Mouse (Mus musculus): ENCODE data around the gene Ntng2. TPM values are rescaled to one million over a fixed set of nuclear protein-coding genes. Genes with fewer than 3 reads are reported as not detected.
A peak's percentile ranks its signal among the peaks of the same experiment; 100 is the strongest.

Ntng2 gene
- total RNA-seq, 4 experiments from 2014 or later = 94.3 to 106 (median 105) TPM

DNA sequence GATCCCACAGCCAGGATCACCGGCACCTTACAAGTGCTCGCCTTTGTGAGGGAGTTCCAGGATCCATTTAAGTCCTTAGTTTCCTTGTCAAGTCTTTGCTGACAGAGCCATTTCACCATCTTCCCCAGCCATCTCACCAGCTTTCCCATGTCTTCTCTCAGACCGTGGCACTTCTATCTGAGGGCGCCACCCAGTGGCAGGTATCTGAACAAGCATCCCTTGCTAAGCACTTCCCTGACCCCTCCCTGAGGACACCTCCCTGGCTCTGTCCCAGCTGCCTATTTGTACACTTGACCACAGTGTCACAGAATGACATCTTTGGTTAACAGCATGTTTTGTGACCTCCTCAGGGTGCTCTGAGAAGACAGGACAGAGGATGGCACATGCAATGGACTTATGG is 15.2 kb downstream of the Ntng2 start:
- DNase-seq (ENCODE audit: low spot score in 2 of 2) = peak in 1 of 2 experiments; percentile 72

DNA sequence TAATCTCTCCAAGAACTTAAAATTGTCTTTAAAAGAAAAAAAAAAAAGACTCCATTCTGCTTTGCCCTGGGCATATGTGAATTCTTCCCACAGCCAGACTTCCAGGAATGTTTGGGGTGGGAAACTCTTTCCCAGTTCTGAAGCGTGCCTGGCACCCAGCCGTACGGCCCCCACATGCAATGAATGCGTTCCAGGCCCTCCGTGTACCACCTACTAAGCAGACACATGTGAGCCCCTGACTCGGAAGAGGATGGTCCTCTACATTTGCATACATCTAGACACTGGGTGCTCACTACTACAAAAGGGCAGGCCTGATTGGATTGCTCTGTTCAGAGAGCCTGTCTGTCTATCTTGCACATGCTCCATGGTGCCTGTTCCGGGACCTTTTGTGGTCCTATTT is 17.0 kb downstream of the Ntng2 start:
- peak in 1 of 2 experiments; percentile 57 for DNase-seq (ENCODE audit: low spot score in 2 of 2)

DNA sequence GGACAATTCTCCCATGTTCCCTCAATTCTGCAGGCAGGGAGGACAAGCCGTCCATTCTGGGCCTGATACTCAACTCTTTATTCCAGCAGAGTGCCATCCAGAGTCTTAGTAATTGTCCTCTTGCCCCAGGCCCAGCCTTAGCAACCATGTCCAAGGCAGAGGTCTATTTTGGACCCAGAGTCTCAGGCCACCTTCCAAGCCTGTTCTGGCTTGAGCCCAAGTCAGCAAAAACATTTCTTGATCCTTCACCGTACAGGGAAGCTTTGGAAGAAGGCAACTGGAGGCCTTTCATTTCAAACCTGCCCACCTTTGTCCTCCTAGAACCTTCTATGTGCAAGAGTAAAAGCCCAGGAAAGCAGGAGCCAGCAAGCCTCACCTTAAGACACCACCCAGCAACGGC is 17.8 kb downstream of the Ntng2 start:
- no peak for DNase-seq (ENCODE audit: low spot score in 2 of 2)

DNA sequence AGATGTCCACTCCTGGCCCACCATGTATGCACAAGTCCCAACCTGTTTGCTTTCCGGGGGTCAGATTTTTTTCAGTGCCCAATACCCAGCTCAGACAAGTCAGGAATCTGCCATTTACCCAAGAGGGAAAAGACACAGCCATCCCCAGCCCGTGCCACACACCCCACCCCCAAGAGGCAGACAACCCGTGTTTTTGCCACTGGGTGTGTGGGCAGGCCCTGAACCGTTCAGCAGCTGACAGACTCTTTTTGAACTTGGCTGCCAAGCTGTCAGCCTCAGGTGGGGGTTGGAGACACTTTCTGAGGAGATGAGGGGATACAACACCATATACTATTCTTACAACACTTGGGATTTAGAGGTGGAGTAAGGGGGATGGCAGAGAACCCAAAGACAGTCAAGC is 18.8 kb downstream of the Ntng2 start:
- DNase-seq (ENCODE audit: low spot score in 2 of 2) = no peak

DNA sequence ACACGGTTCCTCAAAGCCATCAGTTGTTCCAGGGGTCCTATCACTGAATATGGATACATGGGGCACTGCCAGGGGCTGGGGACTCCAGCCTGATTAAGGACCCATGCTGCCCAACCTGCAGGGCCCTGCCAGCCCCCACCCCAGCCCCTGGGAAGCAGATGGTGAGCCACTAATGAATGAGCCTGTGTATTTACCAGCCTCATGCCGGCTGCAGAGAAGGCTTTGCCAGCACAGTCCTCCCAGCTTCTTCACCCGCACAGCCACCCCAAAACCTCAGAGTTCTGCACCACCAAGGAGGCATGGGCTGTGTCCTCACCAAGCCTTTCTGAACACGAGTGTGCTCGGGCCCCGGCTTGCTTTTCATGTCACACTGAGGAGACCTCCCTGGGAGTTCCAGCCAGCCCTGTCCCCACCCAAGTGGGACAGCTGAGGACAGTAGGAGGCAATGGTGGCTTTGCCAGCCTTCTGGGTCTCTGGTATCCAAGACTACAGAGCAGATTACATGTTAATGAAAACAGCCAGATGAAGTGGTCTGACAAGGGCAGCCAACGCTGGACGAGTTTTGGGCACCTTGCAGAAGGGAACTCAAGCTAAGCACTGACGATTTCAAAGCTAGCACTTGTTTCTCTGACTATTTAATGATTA is 22.5 kb downstream of the Ntng2 start:
- no peak for DNase-seq (ENCODE audit: low spot score in 2 of 2)

DNA sequence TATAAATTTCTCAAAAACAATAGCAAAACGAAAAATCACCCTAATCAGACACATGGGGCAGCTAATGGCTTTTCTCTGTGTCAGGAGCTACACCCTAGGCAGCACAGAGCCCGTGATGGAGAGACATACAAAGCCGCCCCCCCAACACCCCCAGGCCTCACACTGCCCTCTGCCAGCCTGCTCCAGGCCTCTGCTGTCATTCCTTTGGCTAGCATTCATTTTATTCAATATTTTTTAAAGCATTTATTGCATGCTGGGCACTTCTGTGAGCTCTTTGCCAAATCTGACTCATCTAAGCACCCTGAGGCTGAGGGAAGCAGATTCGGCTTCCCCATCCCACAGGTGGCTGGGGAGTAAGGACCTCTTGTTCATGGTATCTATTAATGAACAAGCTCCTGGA is 26.1 kb downstream of the Ntng2 start:
- no peak for DNase-seq (ENCODE audit: low spot score in 2 of 2)

DNA sequence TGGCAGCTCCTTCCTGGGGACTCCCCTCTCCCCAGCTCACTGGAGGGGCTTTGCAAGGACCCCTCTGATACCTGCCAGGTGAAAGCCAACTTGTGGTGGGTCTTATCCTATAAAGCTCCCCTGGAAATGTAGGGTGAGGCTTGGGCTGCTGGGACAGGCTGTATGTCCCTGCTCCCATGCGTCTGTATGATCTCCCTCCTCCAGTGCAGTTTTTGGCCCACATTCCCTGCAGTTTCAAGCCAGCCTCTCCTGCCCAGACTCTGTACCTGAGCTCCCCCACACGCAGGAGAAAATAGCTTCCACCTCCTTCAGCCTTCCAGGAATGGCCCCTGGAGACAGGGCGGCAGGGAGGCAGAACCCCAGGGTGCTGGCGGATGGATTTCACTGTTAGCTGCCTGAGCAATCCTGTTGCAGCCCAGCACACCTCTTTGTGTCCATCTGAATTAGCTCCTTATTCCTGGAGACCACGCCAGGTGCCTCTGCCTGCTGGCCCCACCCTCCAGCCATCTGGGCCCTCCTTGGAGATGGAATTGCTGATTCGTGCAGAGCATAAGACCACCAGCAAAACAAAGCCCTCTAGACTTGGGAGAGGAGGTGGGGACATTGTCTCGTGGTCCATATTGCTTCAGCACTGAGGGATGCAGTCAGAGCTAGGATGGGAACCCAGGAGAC is 29.1 kb downstream of the Ntng2 start:
- no peak for DNase-seq (ENCODE audit: low spot score in 2 of 2)

DNA sequence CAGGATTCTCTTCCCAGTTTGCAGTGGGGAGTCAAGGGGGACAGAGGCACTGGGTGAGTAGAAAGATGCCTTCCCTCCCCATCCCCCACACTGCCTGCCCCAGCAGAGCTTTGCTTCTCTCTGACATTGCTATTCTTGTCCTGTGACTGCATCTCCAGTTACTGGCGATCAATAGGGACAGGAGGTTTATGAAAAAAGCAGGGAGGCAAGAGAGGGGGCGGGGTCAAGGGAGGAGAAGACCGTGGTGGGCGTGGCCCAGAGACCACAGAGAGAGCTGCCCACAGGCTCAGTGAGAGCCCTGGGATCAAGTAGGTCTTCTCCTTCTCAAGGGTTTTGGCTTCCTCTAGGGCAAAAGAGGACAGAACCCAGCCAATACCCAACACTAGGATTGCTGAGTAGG is 30.5 kb downstream of the Ntng2 start:
- DNase-seq (ENCODE audit: low spot score in 2 of 2) = no peak

DNA sequence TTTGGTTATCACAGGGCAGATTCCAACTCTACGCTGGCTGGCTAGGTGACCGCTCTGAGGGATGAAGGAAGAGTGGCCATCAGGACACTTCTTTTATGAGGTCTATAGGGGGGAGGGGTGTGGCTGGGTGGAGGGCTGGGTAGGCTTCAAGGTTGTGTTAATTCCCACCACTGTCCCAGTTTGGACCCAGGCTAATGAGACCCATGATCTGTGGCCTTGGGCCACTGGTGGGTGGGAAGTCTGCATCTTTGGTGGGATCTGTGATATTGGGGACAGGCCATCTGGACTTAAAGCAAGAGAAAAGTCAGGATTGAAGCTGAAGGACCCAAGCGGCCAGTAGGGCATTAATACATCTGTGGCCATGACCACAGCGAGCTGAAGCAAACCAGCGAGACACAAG is 34.0 kb downstream of the Ntng2 start:
- DNase-seq (ENCODE audit: low spot score in 2 of 2) = no peak

DNA sequence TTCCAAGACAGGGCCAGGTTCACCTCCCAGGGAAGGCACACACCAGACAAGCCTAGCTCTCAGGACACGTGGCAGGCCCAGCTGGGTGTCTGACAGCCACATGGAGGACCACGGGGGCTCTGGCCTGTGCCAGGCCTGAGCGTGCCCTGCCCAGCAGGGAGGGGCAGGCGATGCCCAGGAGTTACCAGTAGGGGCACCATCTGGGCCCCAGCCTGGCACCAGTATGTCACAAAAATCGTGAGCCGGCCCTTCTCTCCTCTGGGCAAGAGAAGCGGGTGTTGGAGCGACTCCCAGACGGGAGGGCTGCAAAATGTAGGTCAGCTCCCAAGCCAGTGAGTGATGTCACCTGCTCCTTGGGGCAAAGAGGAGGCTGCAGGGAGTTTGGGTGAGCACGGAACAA is 34.9 kb downstream of the Ntng2 start:
- peak; percentile 55 to 77 for DNase-seq (ENCODE audit: low spot score in 2 of 2)

DNA sequence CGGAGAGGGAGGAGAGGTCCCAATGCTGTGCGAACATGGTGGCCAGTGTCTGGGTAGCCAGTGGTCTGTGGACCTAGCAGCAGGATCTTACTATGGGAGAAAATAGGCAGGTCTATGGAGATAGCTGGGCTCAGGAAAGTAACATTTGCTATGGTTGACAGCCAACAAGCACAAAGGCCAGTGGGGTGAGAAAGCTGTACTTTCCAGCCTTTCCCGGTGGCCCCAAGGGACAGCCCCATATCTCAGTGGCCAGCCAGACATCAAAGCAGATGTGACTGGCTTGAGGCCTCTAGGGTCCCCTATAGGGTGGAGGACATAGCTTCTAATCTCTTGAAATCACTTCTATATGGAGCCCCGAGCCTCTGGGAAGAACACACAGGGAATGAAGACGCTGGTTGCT is 35.8 kb downstream of the Ntng2 start:
- DNase-seq (ENCODE audit: low spot score in 2 of 2) = no peak

DNA sequence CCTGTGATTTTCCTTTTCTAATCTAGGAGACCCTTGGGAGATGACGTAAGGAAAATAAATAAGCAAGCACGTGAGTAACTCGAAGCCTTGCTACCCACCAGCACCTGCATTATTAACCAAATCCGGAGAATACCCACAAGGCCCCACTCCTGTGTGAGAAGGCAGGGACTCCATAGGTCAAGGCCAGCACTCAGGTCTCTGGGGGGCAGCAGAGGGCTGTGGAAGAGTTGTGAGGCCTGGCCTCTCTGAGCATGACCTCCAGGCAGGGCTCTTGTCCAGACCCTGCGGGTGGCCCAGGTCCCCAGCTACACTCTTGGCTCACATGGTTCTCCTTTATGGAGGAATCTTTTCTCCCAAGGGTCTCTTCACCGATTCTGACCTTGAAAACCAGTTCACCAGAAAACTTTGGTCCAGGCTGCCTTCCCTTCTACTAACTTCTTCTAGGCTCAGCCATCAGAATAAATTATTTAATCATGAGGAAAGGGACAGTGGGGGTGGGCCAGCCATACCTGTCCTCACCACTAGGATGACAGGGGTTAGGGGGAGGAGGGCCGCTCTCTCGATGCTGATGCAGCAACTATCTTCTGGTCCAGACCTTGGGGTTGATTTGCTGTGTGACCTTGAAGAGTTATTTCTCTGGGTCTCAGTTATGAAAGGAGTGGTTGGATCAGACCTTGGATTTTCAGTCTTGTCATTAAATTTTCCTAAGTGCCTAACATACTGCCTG is 36.4 kb downstream of the Ntng2 start:
- peak in 1 of 2 experiments; percentile 50 for DNase-seq (ENCODE audit: low spot score in 2 of 2)

DNA sequence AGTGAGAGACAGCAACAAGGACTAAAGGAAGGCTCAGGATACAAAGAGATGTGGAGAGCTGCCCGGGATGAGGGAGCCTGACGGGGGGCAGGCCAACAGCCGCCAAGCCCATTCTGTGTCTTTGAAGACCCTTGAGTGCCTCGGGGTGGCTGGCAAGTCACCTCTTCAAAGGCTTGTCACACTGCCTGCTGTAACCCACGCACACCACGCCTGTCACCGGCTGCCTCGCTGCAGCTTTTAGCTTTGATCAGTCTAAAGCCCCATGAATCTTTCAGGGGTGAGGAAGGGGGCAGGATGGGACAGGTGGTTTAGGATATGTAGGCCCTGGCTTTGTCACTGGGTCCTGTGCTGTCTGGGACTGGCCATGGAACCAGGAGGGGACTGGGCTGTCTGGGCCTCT is 46.6 kb downstream of the Ntng2 start:
- DNase-seq (ENCODE audit: low spot score in 2 of 2) = no peak

DNA sequence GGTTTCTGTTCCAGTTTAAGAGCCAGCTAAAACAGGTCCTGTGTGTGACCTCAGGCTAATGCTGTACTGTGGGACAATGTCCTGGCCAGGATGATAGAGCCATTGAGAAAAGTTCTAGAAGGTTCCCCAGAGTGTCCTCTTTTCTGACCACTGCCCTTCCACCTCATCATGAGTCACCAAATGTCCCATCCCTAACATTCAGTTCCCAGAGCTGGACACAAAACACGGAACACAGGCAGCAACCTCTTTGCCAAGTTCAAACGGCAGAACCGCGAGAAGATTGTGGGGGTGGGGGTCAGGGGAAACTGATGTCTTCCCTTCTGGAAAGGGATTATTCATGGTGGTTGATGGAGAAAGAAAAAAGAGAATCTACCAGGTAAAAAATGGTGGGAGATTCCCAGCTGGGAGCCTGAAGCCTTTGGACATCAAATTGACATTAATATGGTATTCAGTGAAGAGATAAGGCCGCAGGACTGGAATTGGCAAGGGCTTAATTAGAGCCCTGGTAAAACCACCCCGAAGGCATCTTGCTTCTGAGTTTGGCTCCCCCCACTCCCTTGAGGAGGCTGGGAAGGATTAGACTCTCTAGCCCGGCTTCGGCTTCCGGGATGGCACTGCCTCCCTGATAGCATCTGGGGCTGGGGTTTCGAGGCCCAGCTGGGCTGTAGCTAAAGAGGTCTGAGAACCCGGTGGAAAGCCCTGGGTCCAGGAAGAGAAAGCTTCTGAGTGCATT is 51.4 kb downstream of the Ntng2 start:
- no peak for DNase-seq (ENCODE audit: low spot score in 2 of 2)

DNA sequence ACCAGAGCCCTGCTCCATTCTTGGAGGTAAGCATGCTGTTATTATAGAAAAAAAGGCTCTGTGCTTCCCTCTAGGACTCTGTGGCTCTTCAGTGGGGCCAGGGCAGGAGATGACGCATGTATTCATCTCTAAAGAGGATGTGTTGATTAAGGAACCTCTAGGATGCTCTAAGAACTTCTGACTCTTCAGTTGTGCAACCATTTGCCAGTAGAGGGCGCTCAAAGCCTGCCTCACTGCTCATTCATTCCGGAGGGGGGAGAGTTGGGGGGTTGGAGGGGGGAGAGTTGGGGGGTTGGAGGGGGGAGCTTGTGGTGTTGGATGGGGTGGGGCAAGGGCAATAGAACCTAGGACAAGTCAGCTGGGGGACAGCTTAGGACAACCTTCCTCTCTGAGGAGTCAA is 52.9 kb downstream of the Ntng2 start:
- peak in 1 of 2 experiments; percentile 36 for DNase-seq (ENCODE audit: low spot score in 2 of 2)

DNA sequence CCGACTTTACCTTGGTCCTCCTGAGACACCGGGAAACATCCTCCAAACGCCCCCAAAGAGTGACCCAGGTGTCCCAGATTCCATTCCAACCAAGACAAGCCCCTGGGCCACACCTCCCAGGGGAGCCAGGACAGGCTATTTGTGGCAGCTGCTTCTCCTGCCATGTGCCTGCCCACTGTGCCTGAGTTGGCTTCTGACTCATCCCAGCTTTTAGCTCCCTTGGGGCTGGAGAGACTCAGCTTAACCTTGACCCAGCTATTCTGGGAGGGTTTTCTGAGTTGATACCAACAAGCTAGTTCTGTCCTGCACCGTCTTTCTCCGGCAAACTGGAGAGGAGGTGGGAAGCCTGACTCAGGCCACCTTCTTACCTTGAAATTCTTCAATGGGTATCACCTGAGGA is 54.4 kb downstream of the Ntng2 start:
- DNase-seq (ENCODE audit: low spot score in 2 of 2) = no peak

DNA sequence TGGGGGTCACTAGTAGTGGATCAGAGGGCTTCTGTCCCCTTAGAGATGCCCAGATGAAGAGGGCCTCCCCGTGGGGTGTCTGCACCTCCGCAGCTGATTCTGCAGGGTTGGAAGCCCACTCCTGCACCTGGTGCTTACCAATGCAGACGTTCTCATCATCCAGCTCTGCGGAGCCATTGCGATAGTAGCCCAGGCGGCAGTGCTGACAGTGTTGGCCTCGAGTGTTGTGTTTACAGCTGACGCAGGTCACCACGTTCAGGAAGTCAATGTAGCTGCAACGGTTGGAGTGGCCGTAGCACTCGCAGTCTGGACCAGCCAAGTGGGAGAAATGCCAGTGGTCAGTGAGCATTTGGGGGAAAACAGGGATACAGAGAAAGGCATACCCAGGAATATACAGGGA is 56.0 kb downstream of the Ntng2 start:
- DNase-seq (ENCODE audit: low spot score in 2 of 2) = no peak

DNA sequence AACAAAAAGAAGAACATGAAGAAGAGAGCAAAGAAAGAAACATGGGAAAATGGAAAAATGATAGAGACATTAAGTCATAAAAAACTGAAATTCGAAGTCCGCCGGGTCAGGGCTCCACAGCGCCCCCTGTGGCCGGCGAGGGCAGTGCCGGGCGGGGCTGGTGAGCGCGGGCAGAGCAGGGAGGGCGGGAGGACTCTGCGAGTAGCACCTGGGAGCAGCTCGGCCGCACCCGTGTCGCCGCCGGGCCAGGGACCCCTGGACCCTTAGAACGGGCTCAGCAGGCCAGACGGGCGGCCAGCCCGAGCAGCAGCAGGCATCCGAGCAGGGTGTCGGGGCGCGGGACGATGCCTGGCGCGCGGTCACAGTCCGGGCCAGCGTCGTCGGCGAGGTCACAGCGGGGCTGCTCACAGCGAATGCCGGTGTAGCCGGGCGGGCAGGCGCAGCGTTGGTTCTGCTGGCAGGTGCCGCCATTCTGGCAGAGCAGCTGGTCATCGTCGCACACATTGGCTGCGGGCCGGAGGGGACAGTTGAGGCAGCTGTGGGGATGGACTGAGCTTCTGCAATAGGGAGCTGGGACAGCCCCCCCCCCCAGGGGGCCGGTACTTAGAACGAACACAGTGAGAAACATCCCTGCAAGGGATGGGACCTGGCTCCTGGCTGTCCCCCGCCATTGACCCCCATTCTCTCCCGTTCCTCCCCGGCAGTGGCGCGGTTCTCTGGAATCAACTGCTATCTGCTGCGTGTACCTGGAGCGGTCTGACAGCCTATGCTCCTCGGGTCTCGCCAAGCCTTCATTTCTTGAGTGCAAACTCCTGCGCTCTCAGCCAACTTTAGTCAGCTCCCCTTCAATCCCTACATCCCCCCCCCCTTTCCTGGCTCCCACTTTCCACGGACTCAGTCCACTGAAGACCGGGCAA is 58.0 kb downstream of the Ntng2 start:
- DNase-seq (ENCODE audit: low spot score in 2 of 2) = peak in 1 of 2 experiments; percentile 56

DNA sequence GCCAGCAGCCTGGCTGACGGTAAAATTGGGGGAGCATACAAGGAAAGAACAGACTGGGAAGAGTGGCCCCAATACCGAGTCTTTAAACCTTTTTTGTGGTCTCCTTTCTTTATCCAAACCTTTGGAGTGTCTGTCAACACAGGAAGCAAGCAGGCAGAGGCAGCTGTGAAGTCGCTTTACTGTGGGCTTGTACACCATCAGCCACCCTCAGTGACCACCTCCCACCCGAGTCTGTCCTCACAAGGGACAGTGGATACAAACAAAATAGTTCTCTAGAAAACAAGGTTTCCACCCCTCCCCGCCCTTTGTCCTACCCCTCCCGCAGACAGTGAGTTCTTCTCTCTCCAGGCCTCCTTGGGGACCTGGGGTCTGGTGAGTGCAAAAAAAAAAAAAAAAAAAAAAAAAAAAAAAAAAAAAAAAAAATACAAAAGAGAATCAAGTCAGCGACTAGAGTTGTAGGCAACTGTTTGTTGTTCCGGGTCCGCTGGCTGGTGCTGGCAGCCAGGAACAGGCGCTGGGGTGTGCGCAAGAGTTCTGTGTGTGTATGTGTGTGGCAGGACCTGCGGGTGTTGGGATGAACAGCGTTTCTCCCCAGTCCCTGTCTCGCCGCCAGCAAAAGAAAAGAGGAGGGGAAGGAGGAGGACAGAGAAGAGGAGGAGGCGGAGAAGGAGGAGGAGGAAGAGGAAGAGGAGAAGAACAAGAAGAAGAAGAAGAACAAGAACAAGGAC is 58.8 kb downstream of the Ntng2 start:
- DNase-seq (ENCODE audit: low spot score in 2 of 2) = no peak

DNA sequence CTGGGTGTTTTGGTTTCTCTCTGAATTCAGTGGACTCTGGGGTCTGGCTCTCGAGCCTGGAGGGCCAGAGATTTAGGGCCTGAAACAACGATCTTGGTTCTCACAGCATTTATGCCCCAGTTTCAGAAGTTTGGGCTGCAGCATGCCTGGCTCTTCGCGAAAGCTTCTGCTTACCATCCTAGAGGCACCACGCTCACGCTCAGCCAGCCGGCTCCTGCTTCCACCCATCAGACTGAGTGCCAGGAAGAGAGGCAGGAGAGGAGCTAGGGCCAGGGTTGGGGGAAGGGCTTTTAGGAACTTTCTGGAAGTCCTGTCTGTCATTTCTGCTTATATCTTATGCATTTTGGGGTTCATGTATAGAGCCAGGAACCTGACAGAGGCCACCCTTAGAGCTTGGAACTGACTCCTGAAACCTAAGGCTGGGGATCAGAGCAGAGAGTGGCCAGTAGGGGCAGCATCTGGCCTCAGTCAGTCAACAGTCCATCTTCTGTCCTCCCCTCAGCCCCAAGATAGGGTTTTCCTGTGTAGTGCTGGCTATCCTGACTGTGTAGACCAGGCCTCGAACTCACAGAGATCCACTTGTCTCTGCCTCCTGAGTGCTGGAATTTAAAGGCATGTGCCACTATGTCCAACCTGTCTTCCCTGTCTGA is 60.1 kb downstream of the Ntng2 start:
- no peak for DNase-seq (ENCODE audit: low spot score in 2 of 2)

All from layer of hippocampus, adult 8-10 months (tissue).